Mouse (Mus musculus): ENCODE data around the gene Eif3l.

DNA sequence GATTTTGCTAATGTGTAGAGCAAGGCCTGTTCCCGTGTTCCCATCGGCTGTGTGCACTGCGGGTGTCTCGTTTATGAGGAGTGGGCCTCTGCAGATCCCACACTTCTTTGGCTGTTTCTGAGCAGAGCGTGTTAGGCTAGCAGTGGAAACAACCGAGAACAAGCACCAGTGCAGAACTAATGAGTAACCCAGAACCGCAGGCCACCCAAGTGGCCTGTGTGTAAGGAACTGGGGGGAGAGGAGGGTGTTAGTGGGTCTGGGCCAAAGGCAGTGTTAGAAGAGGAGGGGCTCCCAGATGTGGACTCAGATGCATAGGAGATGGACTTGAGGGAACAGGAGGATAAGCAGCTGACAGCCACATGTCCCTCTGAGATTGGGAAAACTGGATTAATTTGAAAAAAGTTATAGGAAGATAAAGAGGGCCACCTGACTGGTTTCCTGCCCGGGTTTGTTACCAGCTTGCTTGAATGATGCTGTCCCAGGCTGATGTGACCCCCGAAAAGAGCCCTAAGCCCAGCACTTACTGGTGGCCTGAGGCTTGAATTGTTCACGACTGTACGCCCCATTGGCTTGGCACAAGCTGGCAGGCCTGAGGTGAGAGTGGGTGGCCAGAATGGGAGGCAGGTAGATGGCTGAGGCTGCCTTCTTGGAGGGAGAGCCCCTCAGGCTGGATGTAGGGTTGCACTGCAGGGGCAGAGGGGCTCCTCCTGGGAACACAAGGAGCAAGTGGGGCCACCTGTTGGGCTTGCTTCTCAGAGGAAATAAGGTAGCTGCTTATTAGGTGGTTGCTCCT lies 61.0 kb downstream of the Eif3l start:
- TF ChIP-seq CTCF (IDR thresholded peaks at IDR 0.05; ENCODE audit: insufficient read depth, low read length) (no peak), POLR2A (IDR thresholded peaks at IDR 0.05; ENCODE audit: borderline replicate concordance, extremely low read depth, low read depth, low read length) (no peak)

Data from lung, adult 2 months (tissue).